Mouse (Mus musculus) embryonic fibroblast, embryonic 13.5 days (primary cell): ENCODE data around the gene Mzt1.

Experiments used
- CTCF ChIP-seq: IDR thresholded peaks from 2 replicates; pipeline ENCODE4 v1.5.1; 2011; ENCODE audit warnings: mild to moderate bottlenecking, control low read depth, low read length, moderate library complexity, borderline replicate concordance; ENCODE audit not compliant: insufficient read depth
- POLR2A ChIP-seq: IDR thresholded peaks from 2 replicates; pipeline ENCODE4 v1.6.1; 2011; ENCODE audit warnings: low read depth, mild to moderate bottlenecking, control low read depth, low read length, moderate library complexity

GRCm38 (mm10) chr14:98989818-98990217, 56.1 kb downstream of the Mzt1 start:
- TF ChIP-seq CTCF = no peak
- TF ChIP-seq POLR2A = no peak
